Mouse (Mus musculus): ENCODE data around the gene Rbfox2. TPM values are rescaled to one million over a fixed set of nuclear protein-coding genes. Genes with fewer than 3 reads are reported as not detected.

Rbfox2 gene
- total and polyA plus RNA-seq, 3 experiments: 0.89 TPM; not detected in 2

DNA sequence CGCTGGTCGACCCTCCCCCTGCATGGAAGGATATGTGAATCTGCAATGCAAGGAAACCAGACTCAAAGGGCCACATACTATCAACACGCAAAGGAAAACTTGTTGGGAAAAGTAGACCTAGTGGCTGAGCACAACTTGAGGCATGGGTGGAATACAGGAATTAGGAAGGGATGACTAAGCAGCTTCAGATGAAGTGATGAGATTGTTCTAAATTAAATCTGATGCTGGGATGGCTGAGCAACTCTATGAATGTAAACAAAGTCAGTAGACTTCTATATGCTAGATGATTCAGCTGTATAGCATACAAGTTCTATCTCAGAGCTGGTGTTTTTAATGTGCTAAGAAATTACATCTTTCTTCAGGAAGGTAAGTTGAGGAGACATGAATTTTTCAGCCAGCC is 88.8 kb downstream of the Rbfox2 start:
- H3K79me2 ChIP-seq (replicated peaks; ENCODE audit: control insufficient read depth, extremely low read depth, insufficient read depth, poor library complexity, severe bottlenecking): no peaks in the 10 kb centered on the region
- in situ Hi-C loops (cut with MboI; ENCODE audit: low pct_ligation_motif_present, low pct_unique_long_range_greater_than_20kb, low sequenced_read_pairs) (no loop called here), dilution Hi-C loops (cut with MboI; ENCODE audit: extremely low pct_ligation_motif_present, extremely low pct_unique_long_range_greater_than_20kb, low sequenced_read_pairs) (no loop called here)
- TF ChIP-seq RAD21 (IDR thresholded peaks at IDR 0.05; ENCODE audit: low read depth, low read length): no peak
- no peak for TF ChIP-seq KAT2A (IDR thresholded peaks at IDR 0.05; ENCODE audit: insufficient replicate concordance, low read length)
- no peak for TF ChIP-seq ELF1 (IDR thresholded peaks at IDR 0.05; ENCODE audit: low read depth, low read length)
- TF ChIP-seq TCF12 (IDR thresholded peaks at IDR 0.05; ENCODE audit: low read depth, low read length): no peak
- TF ChIP-seq NELFE (IDR thresholded peaks at IDR 0.05; ENCODE audit: low read depth, low read length): no peak
- no peak for TF ChIP-seq EP300 (IDR thresholded peaks at IDR 0.05; ENCODE audit: low read length)
- no peak for TF ChIP-seq MYC (IDR thresholded peaks at IDR 0.05; ENCODE audit: low read depth, low read length)
- no peak for TF ChIP-seq ZKSCAN1 (IDR thresholded peaks at IDR 0.05; ENCODE audit: borderline replicate concordance, low read depth, low read length)
- no peak for TF ChIP-seq ETS1 (conservative IDR thresholded peaks at IDR 0.05; ENCODE audit: low read depth, low read length)
- no peak for TF ChIP-seq HCFC1 (IDR thresholded peaks at IDR 0.05; ENCODE audit: low read depth, low read length)
- no peak for TF ChIP-seq E2F4 (IDR thresholded peaks at IDR 0.05; ENCODE audit: insufficient replicate concordance, low read depth, low read length)
- TF ChIP-seq MAZ (IDR thresholded peaks at IDR 0.05; ENCODE audit: low read depth, low read length): no peak
- TF ChIP-seq SIN3A (IDR thresholded peaks at IDR 0.05; ENCODE audit: low read length): no peak
- no peaks in the 10 kb centered on the region for H3K36me3 ChIP-seq (replicated peaks in 1 of 2; ENCODE audit: control insufficient read depth in 1 of 2, insufficient read depth in 1 of 2, low read length in 1 of 2)
- no peaks in the 10 kb centered on the region for H3K4me1 ChIP-seq (ENCODE audit: control insufficient read depth in 1 of 2, insufficient read depth in 2 of 2)
- H3K27ac ChIP-seq (ENCODE audit: insufficient read depth, low read depth): no peak overlapping the region
- no peak overlapping the region for H3K4me3 ChIP-seq (replicated peaks in 1 of 3; ENCODE audit: low read depth in 2 of 3, low read length in 2 of 3, poor library complexity in 1 of 3)
- no peak overlapping the region for H3K9ac ChIP-seq (ENCODE audit: insufficient read depth, low read depth)
- H3K9me3 ChIP-seq (replicated peaks; ENCODE audit: low read length): no peaks in the 10 kb centered on the region
- no peak for DNase-seq (ENCODE audit: extremely low read depth)
- H3K4me2 ChIP-seq (ENCODE audit: insufficient read depth, low read depth, poor library complexity, severe bottlenecking): no peak overlapping the region
- H3K27me3 ChIP-seq (replicated peaks): peaks cover 92% of the 10 kb centered on the region

DNA sequence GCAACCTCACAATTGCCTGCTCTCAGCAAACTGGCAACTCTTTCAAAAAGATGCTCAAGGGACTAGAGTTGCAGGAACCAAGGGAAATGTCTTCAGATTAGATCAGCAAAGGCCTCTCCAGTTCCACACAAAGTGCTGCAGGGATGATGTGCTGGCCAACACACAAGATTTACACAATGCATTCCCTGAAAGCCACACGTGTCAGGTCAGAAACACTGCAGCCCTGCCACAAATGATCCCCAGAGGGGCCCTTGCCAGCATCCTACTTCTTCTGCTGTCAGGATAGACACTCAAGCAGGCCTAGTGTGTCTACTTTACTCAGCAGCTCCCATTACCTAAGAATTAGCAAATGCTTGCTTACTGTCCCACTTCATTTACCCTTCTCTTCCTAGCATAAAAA is 89.3 kb downstream of the Rbfox2 start:
- TF ChIP-seq CHD2 (IDR thresholded peaks at IDR 0.05; ENCODE audit: low read length) (no peak), TBP (conservative IDR thresholded peaks at IDR 0.05; ENCODE audit: low read depth, low read length) (no peak), ETS1 (conservative IDR thresholded peaks at IDR 0.05; ENCODE audit: low read depth, low read length) (no peak), POLR2AphosphoS2 (IDR thresholded peaks at IDR 0.05; ENCODE audit: low read depth, low read length) (no peak)
- peaks cover 91% of the 10 kb centered on the region for H3K27me3 ChIP-seq (replicated peaks)
- dilution Hi-C loops (cut with MboI; ENCODE audit: extremely low pct_ligation_motif_present, extremely low pct_unique_long_range_greater_than_20kb, low sequenced_read_pairs): no loop called here

More for the DNA sequence above, 89.3 kb downstream of the Rbfox2 start:
- H3K27ac ChIP-seq (ENCODE audit: insufficient read depth, low read depth): no peak overlapping the region
- no peaks in the 10 kb centered on the region for H3K4me1 ChIP-seq (ENCODE audit: control insufficient read depth in 1 of 2, insufficient read depth in 2 of 2)
- no peak overlapping the region for H3K4me2 ChIP-seq (ENCODE audit: insufficient read depth, low read depth, poor library complexity, severe bottlenecking)
- in situ Hi-C loops (cut with MboI; ENCODE audit: low pct_ligation_motif_present, low pct_unique_long_range_greater_than_20kb, low sequenced_read_pairs): no loop called here
- no peak overlapping the region for H3K9ac ChIP-seq (ENCODE audit: insufficient read depth, low read depth)
- H3K36me3 ChIP-seq (replicated peaks in 1 of 2; ENCODE audit: control insufficient read depth in 1 of 2, insufficient read depth in 1 of 2, low read length in 1 of 2): no peaks in the 10 kb centered on the region
- H3K79me2 ChIP-seq (replicated peaks; ENCODE audit: control insufficient read depth, extremely low read depth, insufficient read depth, poor library complexity, severe bottlenecking): no peaks in the 10 kb centered on the region
- no peaks in the 10 kb centered on the region for H3K9me3 ChIP-seq (replicated peaks; ENCODE audit: low read length)
- no peak overlapping the region for H3K4me3 ChIP-seq (replicated peaks in 1 of 3; ENCODE audit: low read depth in 2 of 3, low read length in 2 of 3, poor library complexity in 1 of 3)
- DNase-seq (ENCODE audit: extremely low read depth): no peak
